Mouse (Mus musculus) skeletal muscle tissue, adult 2 months (tissue): ENCODE measurements at regions not wholly inside any gene's neighbourhood (a gene's known extent, or its start where the extent isn't known, plus 50 kb on each side); places are given as distances from the start of the nearest gene placed in this dataset.

Source experiments
- DNase-seq: peaks from one replicate; pipeline ENCODE4 v3.0.0-alpha.2; 2012; ENCODE audit warnings: low read depth, low spot score

DNA sequence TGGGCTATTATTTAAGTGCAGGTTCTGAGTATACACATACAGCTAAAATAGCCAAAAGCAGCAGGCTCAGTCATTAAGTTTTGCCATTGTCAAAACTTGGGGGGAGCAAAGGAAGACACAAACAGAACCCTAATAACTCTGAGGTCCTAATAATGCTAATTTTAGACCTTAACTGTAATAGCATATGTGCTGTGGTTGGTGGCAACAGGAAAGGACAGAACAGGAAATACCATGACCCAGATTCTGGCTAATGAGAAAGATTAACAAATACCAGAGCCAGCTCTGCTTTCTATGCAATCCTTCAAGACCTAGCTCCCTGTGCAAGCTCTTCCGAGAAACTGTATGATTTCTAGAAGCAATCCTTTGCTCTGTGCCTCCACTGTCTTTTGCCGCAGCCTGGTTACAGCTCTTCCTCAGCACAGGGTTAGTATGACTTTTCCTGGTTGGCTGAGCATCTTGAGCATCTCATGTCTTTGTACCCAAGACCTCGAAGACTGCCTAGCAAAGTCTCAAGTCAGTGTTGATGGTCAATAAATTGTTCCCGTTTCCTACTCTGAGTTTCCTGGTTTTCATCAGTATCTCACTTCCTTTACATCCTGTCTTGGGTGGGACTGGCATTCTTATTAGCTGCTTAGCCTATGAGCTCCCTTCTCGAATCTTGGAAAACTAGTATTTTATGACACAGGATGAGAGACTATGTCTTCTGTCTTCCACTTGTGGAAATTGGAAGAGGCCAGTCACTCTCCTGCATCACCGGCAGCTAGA is 49.9 kb upstream of the Eed start:
- DNase-seq = no peak

DNA sequence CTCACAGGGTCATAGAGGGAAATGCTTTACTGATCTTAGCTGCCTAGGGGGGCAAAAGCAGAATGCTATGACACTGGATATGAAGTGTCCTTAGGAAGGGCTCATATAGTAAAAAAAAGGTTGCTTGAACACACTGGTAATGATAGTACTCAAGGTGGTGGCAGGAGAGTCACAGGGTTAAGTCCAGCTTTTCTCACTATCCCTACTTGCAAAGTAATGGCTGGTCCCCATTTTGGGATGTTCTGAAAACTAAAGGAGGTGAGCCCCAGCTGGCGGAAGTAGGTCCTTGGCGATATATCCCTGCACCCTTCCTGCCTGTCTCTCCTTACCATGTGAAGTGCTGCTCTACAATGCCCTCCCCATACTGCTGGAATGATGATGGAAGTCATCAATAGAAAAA is 52.3 kb upstream of the Eed start:
- no peak for DNase-seq

DNA sequence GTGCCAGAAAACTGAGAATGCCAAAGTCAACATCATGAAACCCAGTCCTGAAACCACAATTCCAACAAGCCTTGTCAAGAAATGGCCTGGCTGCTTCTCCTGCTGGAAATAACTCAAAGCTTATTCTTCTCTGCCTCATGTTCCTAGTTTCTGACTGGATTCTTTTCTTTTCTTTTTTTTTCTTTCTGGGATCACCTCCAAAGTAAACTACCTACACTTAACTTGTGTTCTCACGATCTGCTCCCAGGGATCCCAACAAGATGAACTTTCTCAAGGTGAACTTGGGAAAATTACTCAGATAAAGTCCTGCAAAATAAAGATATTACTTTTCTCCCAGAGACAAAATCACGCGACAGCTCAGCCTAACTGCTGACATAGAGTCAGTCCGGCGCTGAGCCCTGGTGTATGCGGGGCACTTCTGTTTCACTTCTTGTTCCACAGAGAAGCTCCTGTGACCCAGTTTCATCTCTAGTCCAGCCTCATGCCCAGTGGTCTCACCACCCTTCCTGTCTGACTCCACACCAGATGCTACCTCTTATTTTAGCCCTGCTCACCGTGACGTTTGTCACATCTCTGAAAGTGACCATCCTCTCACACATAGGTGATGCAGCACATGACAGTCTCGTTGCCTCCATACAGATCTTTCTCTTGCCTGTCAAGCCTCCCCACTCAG is 53.0 kb upstream of the Eed start:
- no peak for DNase-seq

DNA sequence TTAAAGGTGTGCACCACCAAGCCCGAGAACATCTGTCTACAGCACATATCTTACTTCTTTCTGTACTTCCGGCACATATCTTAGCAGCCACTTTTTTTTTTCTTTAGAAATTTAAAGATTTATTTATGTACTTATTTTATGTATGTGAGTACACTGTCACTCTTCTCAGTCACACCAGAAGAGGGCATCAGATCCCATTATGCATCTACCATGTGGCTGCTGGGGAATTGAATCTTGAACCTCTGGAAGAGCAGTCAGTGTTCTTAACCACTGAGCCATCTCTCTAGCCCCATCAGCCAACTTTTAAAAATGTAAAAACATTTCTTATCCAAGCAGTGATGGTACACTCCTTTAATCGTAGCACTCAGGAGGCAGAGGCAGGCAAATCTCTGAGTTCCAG is 53.7 kb upstream of the Eed start:
- DNase-seq = no peak

DNA sequence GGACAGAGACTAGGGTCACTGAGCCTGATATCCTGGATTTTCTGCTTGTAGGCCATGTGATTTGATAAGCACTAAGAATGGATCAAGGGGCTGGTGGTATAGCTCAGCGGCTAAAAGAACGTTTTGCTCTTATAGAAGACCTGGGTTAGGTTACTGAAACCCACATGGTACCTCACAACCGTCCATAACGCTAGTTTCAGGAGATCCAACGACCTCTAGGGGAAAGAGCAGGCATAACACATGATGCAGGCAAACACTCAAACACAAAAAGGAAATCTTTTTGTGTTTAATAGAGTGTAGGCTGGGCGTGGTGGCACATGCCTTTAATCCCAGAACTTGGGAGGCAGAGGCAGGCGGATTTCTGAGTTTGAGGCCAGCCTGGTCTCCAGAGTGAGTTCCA is 54.6 kb upstream of the Eed start:
- no peak for DNase-seq

DNA sequence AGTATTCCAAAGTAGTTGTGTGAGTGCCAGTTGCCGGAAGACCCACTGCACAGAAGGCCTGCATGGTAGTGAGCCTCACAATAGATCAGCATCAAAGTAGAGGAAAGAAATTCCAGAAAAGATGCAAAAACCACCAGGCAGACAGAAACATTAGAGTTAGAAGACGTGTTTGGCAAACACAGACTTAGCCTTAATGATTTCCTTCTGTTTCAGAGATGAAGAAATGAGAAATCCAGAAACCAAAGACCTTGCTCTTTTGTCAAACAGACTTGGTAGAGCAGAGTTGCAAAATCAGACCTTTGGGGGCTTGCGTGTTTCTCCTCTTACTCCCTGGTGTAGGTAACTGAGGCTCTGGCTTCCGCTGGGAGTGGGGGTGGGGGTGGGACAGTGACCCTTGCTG is 57.0 kb upstream of the Eed start:
- DNase-seq = no peak

DNA sequence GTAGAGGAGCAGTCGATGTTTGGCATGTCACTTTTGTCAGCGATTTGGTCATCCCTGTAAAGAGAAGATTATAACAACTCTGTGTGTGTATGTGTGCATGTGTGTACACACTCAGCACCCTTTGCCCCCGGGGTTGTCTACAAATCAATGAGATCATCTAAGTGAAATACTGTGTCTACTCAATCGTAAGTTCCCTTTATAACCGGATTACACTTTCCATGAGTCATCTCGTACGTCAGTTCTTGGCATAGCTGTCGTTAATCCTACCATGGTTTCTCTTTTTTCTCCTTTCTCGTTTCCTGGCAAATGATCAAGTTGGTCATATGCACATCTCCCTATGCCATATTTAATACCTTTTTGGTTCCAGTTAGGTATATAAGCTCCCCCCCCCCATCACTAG is 58.7 kb upstream of the Eed start:
- peak; percentile 76 for DNase-seq

DNA sequence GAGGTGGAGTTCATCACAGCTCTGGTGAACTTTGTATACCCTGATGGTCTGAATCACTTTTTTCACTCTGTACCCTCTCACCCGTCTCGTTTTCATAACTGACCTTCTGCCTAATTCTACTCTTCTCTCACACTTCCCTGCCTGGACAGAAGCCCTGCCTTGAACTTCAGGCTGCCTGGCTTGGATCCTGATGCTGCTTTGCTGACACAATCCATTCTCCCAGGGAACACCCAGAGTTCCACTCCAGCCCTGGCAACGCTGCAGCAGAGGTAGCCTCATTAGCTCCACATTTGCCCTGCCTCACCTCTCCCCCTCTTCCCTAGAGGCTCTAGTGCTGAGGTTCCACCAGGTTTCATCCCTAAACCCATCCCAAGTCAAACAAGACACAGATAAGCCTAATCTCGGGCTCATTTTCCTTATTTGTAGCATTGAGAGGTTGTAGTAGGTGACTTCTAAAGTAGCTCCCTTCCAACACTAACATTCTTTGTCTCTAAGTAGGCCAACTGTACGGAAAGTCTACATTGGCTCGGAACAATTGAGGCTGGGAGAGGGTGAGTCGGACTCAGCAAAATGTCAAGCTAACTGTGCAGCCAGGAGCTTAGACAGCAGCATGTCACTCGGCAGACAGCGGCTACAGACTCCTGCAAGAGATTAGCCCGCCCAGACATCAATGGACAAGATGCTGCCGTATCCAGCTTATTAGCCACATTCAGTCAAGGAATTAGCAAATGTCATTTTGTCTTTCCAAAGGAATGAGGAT is 60.0 kb upstream of the Eed start:
- DNase-seq = peak; percentile 89

DNA sequence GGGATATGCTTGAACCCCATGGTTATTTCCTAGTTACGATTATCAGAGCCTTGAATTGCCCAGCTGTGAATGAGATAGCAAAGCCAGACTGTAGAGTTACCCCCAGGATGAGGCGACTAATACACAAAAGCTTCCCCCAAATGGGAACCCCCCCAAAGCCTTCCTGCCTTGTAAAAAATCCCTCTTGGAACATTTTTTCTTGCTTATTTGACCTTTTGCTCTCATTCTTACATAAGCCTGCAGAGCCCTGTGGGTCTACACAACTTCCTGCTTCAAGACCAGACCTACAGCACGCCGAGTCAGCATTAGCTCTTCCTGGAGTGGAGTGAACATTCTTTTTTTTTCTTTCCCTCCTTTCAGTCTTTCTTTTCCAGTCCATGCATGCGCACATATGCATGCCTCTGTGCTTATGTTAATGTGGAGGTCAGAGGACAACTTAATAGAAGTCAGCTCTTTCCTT is 60.8 kb upstream of the Eed start:
- no peak for DNase-seq

DNA sequence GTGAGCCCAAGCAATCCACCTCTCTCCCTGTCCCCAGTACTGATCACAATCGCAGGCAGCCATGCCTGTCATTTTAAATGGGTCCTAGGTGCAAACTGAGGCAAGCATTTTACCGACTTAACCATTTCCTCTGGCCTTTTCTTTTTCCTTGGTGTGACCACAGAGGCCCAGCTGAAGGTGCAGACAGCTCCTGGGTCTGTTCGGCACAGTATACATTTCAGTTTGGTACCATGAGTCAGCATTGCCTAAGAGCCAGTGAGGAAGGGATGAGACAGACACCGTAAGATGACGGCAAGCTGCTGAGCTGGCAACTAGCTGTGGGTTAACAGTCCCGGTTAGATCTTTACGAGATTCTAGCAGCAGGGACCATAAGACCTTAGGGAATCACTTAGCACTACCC is 61.6 kb upstream of the Eed start:
- no peak for DNase-seq

DNA sequence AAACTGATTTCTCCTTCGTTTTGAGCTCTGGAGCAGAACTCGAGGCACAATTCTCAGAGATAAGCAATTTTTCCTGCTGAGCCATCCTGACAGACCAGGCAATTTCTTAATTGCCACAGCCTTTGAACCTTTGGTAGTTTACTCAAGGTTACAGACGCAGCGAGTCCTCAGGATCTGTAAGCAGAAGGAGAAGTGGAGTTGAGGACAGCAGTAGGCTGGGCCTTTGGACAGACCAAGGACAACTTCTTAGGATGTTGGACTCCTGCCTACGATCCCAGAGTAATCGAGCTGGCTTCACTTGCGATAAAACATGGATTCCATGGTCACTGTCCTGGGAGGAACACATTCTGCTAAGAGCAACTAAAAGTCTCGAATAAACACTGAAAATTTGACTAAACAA is 62.7 kb upstream of the Eed start:
- no peak for DNase-seq

DNA sequence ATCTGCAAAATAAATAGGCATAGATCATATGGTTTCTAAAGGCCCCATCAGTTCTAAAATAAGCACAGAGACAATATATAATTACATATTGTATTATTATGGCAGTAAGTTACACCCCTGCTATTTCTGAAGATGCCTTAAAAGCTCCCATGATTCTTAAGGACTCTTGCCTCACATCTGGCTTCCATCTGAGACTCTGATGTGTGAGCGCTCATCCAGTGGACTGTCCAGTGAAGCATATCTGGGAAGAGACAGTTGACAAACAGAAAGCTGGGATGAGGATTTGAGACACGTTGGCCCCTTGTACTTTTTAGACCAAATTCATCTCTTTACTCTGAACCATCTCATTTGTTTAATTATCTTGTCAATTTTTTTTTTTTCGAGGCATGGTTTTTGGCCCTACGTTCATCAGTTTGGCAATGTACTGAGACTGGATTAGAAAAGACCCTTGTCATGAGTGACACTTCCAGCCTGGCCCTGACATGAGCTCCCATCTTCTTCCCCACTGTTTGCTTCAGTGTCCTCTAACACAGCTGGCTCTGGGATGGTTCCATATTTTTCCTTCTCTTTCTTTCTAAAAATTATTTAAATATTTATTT is 63.4 kb upstream of the Eed start:
- no peak for DNase-seq

DNA sequence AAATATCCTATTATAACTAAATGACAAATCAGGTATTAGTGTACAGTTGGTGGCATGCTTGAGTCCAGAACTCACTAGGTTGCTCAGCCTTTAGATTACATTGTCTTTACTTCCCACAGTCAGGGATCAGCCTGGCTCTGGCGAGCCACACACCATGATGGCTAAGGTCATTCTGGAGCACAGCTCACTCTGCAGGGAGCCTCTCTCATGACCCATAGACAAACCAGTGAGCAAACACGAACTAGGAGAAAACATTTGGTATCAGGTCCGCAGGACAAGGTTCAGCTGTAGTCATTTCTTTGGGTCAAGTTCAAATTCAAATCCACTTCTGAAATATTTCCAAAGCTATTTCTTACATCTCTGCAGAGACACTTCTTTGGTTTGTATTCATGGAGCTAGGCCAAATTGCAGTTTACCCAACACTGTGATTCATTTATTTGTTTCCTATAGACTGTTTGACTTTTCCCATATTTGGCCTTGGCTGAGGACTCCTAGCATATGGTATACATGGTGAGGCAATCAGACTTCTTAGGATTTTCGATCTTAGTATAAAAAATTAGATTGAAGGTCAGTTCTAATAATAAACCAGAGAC is 64.5 kb upstream of the Eed start:
- no peak for DNase-seq

DNA sequence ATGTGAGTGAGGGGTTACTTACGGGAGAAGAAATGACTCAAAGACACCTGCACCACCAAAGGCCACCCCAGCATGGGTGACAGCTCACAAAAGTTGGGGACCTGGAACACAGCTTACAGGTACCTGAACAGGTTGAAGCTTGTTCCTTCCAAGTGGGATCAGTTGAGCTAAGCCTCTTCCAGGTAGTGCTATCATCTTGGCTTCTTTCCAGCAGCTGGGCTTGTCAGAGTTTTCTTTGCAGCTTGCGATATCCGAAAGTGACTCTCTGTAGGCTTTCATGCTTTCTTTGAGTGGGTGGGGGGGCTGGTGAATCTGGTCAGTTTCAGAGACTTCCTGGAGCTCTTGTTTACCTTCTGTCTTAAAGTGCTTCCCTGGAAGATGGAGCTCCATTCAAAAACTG is 65.4 kb upstream of the Eed start:
- no peak for DNase-seq

DNA sequence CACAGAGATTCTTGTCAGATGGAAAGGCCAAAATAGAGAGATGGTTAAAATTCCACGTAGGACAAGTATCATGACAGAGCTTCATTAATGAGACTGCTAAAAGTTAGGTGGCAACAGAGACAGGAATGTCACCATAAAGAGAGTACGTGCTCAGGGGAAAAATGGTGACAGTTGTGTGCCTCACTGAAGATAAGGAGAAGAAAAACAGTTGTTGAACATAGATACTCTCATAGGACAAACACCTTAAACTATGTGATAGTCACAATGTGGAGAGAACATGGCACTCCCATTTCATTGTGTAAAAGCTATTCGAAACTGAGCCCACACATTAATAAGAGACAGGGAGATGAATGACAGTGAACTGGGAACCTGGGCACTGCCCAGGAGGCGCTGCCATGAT is 66.1 kb upstream of the Eed start:
- no peak for DNase-seq

DNA sequence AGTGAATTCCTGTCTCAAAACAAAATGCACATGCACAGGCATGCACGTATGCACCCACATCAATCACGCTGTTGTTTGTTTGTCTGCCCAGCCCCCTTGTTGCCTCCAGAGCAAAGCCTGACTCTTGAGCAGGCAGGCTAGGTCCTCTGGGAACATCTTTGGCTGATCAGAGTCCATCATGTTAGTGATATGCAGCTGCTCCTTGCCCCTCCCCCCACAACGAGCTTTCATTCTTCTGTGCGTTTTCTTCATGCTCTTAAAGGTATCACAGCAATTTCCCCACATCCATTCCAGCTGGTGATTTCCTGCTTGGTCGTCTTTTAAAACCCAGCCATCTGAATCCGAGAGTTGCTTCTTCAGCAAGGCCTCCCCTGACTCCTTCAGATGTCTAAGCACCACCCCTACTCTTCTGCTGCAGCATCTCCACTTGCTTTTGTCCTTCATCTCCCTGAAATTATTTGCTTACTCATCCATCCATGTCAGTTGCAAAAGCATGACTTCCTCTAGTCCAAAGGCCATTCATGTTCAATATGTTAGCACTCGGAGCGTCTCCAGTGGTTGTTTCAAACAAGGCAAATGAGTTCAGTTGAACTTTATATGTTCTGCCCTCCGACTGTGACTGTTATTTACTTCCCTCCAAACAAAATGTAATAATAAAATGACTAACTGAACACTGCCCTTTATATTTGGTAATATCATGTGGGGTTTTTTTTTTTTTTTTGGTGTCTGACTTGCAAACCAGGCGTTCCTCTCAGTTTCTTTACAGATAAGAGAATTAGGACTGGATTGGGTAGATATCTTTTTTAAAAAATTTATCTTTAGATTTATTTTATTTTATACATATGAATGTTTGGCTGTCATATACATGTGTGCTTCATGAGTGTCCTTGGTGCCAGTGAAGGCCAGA is 67.9 kb upstream of the Eed start:
- no peak for DNase-seq

DNA sequence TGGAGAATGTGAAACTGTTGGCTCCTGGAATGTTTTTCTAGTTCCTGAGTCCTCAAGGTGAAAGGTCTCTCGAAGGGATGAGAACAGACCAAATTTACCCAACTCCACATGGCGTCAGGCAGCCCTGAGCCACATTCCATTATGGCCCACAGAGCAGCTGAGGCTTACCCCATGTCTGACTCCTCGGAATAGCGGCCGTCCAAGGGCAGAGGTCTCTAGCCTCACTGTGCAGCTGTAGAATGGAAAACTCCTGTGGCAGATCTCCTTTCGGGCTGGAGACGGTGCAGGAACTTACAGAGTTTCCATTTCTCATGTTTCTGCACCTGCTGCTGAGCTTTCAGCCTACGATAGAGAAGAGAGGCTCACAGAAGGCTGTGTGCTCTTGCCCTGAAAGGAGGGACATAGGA is 69.1 kb upstream of the Eed start:
- DNase-seq = peak; percentile 91

DNA sequence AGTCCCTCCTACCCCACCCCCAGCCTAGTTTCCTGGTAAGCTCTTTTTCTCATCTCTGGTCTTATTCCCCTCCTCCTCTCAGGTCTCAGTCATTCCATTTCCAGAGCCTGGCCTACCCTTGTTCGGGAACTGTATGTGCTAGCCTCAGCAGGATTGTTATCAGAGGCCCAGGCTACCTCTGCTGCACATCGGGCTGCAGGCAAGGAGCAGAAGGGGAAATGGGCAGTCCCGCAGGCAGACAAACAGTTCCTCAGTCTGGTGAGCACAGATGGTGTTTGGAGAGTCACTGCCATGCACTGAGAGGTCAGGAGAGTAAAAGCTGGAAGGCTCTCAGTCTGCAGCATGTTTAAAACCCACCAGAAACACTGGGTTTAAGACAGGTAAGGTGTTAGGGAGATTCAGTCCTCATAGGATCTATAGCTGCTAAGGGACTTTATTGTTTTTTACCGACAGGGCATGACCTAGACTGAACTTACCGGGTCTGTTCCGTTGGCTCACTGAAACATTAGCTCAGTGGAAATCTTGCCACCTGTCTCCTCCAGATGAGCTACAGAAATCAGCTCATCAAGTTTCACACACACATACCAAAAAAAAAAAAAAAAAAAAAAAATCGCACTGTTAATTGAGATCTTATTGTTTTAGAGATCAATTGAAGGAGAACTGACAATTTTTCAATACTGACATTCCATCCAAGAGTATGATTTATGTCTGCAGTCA is 74.2 kb upstream of the Eed start:
- DNase-seq = peak; percentile 57

DNA sequence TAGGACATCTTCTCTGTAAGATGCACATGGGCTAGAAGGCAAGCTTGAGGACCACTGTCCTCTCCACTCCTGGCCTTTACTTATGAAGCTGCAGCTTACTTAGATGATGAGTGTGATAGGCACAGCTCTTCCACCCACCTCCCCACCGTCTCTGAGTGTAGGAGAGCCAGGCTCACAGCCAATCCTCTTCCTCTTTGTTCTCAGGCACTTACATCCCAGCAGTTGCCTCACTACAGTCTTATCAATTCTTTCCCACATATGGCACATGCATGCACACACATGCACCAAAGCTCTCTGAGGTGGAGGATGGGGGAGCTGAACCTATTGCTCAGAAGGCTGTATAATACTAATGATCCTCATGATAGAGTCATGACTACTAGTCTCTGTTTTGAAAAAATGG is 72.1 kb upstream of the Picalm start:
- no peak for DNase-seq

DNA sequence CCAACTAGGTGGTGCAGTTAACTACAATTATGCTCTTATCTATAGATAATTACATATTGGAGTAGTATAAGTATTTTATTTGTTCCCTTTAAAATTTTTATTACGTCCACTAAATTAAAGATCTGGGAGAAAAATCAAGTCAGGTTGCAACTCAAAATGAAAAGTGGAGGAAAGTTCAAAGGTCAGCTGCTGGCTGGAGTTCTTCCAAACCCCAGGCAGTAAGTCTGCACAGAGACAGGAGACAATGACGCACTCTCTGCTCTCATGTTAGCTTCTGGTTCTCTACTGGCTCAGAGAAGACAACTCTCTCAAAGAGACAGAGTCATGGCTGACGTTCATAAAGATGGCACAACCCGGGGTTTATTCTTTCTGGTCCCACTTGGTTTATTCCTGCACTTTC is 71.4 kb upstream of the Picalm start:
- DNase-seq = no peak
